Mouse (Mus musculus): ENCODE measurements around the gene Prtn3. TPM values are rescaled to one million over a fixed set of nuclear protein-coding genes. Genes with fewer than 3 reads are reported as not detected.
"Not testable (repeated sequence)": the region's sequence is repeated elsewhere in the genome, so short reads cannot be mapped to it uniquely, and the experiment has no call there.

Gene Prtn3
- polyA plus RNA-seq, 1 experiment from 2014 or later, result 19.6 TPM

GRCm38 (mm10) chr10:79886054-79886453, 11.8 kb downstream of the Prtn3 start, which contains the start of gene Elane:
Elane (plus strand) TSS chr10:79886247.
- H3K27ac ChIP-seq (replicated peaks; ENCODE audit: low read depth, low read length), result no peak within 1 kb of the TSS
- no peaks in the 10 kb centered on the region for H3K9me3 ChIP-seq (ENCODE audit: control insufficient read depth, low read length)
- H3K4me3 ChIP-seq (ENCODE audit: low read depth, low read length), result no peak within 1 kb of the TSS
- H3K27me3 ChIP-seq (ENCODE audit: control insufficient read depth, insufficient read depth, low read length), result 0 out of 2 replicates have a peak, but pooled peaks cover 2% of the 10 kb centered on the region
- no peak within 1 kb of the TSS; the same call in 1 of the 2 replicates for H3K4me2 ChIP-seq (ENCODE audit: low read depth, severe bottlenecking)
- H3K9ac ChIP-seq (ENCODE audit: low read length), result no peak within 1 kb of the TSS
- ATAC-seq (ENCODE audit: insufficient number of reproducible peaks, low FRiP score, low TSS enrichment, low read depth) (no peak), DNase-seq (ENCODE audit: low spot score) (no peak)
- 83% methylated on average over 6 of the region's 6 CpGs for WGBS
- H3K4me1 ChIP-seq (ENCODE audit: control insufficient read depth, insufficient read depth, low read length), result peaks cover 11% of the 10 kb centered on the region
- no peaks in the 10 kb centered on the region for H3K36me3 ChIP-seq (ENCODE audit: control insufficient read depth, insufficient read depth, low read length)

DNA sequence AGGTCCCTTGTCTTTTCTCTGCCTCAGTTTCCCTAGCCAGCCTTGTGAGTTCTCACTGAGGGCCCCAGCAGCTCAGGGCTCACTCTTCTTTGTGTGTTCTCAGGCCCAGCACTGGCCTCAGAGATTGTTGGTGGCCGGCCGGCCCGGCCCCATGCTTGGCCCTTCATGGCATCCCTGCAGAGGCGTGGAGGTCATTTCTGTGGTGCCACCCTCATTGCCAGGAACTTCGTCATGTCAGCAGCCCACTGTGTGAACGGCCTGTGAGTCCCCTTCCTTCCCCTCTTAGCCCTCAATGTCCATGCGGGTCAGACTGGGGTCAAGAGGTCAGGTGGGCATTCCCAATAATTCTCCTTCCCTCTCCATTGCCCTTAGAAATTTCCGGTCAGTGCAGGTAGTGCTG, 12.3 kb downstream of the Prtn3 start:
- H3K4me2 ChIP-seq (ENCODE audit: low read depth, severe bottlenecking), result no peak overlapping the region; the same call in 1 of the 2 replicates
- WGBS, result 69% methylated on average over 8 of the region's 8 CpGs
- H3K4me3 ChIP-seq (ENCODE audit: low read depth, low read length), result no peak overlapping the region
- DNase-seq (ENCODE audit: low spot score) (no peak), ATAC-seq (ENCODE audit: insufficient number of reproducible peaks, low FRiP score, low TSS enrichment, low read depth) (no peak)
- no peak overlapping the region for H3K9ac ChIP-seq (ENCODE audit: low read length)
- no peak overlapping the region for H3K27ac ChIP-seq (replicated peaks; ENCODE audit: low read depth, low read length)
- H3K27me3 ChIP-seq (ENCODE audit: control insufficient read depth, insufficient read depth, low read length), result 0 out of 2 replicates have a peak, but pooled peaks cover 2% of the 10 kb centered on the region
- peaks cover 11% of the 10 kb centered on the region for H3K4me1 ChIP-seq (ENCODE audit: control insufficient read depth, insufficient read depth, low read length)
- H3K9me3 ChIP-seq (ENCODE audit: control insufficient read depth, low read length), result no peaks in the 10 kb centered on the region
- no peaks in the 10 kb centered on the region for H3K36me3 ChIP-seq (ENCODE audit: control insufficient read depth, insufficient read depth, low read length)

GRCm38 (mm10) chr10:79889386-79889785, 15.1 kb downstream of the Prtn3 start:
- ATAC-seq (ENCODE audit: insufficient number of reproducible peaks, low FRiP score, low TSS enrichment, low read depth) (no peak), DNase-seq (ENCODE audit: low spot score) (no peak)
- no peak overlapping the region for H3K9ac ChIP-seq (ENCODE audit: low read length)
- WGBS, result 89% methylated on average over 2 of the region's 2 CpGs
- no peak overlapping the region for H3K27ac ChIP-seq (replicated peaks; ENCODE audit: low read depth, low read length)
- H3K36me3 ChIP-seq (ENCODE audit: control insufficient read depth, insufficient read depth, low read length), result no peaks in the 10 kb centered on the region
- no peaks in the 10 kb centered on the region for H3K9me3 ChIP-seq (ENCODE audit: control insufficient read depth, low read length)
- no peak overlapping the region for H3K4me3 ChIP-seq (ENCODE audit: low read depth, low read length)
- no peak overlapping the region for H3K4me2 ChIP-seq (ENCODE audit: low read depth, severe bottlenecking)
- H3K27me3 ChIP-seq (ENCODE audit: control insufficient read depth, insufficient read depth, low read length), result no peaks in the 10 kb centered on the region
- no peaks in the 10 kb centered on the region for H3K4me1 ChIP-seq (ENCODE audit: control insufficient read depth, insufficient read depth, low read length)

DNA sequence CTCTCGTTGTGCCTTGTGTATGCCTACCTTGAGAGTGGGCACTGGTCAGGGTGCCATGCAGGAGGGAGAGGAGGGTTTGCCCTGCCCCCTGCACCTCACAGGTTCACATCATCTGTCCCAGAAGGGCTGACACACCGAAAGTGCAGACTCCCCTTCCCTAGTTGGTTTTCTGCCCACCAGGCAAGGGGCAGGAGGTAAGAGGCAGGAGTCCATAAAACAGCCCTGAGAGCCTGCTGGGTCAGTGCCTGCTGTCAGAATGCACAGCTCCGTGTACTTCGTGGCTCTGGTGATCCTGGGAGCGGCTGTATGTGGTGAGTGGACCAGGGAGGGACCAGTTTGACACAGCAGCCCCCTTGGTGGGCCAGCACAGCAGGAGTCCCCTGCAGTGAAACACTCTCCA, 16.4 kb downstream of the Prtn3 start, which contains the start of gene Cfd:
Gene Cfd (plus strand): TSS at position 184 of the 400 bp plus-strand sequence.
- 36% methylated on average over 5 of the region's 5 CpGs for WGBS
- no peaks in the 10 kb centered on the region for H3K9me3 ChIP-seq (ENCODE audit: control insufficient read depth, low read length)
- no peaks in the 10 kb centered on the region for H3K27me3 ChIP-seq (ENCODE audit: control insufficient read depth, insufficient read depth, low read length)
- ATAC-seq (ENCODE audit: insufficient number of reproducible peaks, low FRiP score, low TSS enrichment, low read depth) (no peak), DNase-seq (ENCODE audit: low spot score) (no peak)
- no peak within 1 kb of the TSS for H3K4me3 ChIP-seq (ENCODE audit: low read depth, low read length)
- no peak within 1 kb of the TSS for H3K4me2 ChIP-seq (ENCODE audit: low read depth, severe bottlenecking)
- H3K36me3 ChIP-seq (ENCODE audit: control insufficient read depth, insufficient read depth, low read length), result 0 out of 2 replicates have a peak, but pooled peaks cover 4% of the 10 kb centered on the region
- no peak within 1 kb of the TSS for H3K9ac ChIP-seq (ENCODE audit: low read length)
- H3K4me1 ChIP-seq (ENCODE audit: control insufficient read depth, insufficient read depth, low read length), result no peaks in the 10 kb centered on the region
- H3K27ac ChIP-seq (replicated peaks; ENCODE audit: low read depth, low read length), result no peak within 1 kb of the TSS

DNA sequence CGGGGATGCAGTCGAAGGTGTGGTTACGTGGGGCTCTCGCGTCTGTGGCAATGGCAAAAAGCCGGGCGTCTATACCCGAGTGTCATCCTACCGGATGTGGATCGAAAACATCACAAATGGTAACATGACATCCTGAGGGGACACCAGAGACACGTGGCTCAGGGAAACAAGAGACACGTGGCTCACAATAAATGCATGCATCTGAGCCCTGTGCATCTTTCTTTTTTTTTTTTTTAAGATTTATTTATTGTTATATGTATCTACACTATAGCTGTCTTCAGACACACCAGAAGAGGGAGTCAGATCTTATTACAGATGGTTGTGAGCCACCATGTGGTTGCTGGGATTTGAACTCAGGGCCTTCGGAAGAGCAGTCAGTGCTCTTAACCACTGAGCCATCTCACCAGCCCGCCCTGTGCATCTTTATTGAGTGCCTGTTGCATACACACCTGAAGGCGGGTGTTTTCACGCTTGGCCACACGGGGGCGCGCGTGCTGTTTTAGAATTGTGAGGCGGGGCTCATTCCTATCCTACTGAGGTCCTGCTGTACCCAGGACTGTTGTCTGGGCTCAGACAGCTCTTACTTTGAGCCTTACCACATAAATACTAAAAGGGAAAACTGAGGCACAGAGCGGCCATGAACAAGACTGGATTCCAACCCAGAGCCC, 18.3 kb downstream of the Prtn3 start:
- not testable (repeated sequence) for H3K27me3 ChIP-seq (ENCODE audit: control insufficient read depth, insufficient read depth, low read length); H3K4me1 ChIP-seq (ENCODE audit: control insufficient read depth, insufficient read depth, low read length); H3K27ac ChIP-seq (replicated peaks; ENCODE audit: low read depth, low read length); H3K4me2 ChIP-seq (ENCODE audit: low read depth, severe bottlenecking); H3K4me3 ChIP-seq (ENCODE audit: low read depth, low read length); H3K9me3 ChIP-seq (ENCODE audit: control insufficient read depth, low read length); H3K36me3 ChIP-seq (ENCODE audit: control insufficient read depth, insufficient read depth, low read length); H3K9ac ChIP-seq (ENCODE audit: low read length)
- ATAC-seq (ENCODE audit: insufficient number of reproducible peaks, low FRiP score, low TSS enrichment, low read depth) (0 out of 2 replicates have a peak, but pooled peaks have one; percentile 36), DNase-seq (ENCODE audit: low spot score) (peak; percentile 92)
- 43% methylated on average over 22 of the region's 22 CpGs for WGBS

DNA sequence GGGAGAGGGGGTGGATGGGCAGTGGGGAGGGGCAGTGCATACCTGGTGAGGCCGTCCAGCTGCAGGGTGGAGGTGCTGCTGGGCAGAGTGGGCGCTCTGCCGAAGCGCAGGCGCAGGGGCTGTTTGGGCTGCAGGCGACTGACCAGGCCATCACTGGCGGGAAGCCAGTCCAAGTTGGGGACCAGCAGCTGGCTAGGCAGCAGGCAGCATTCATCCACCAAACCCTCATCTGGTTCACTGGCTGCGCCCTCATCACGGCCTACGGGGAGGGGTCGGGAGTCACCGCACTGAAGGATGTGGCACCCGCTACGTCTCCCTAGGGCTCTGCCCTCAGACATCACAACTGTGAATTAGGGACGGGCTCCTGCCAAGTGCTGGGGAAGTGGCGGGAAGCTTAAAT, 22.0 kb downstream of the Prtn3 start:
- Histone ChIP-seq H3K9me3 (ENCODE audit: control insufficient read depth, low read length) (no peaks in the 10 kb centered on the region), H3K36me3 (ENCODE audit: control insufficient read depth, insufficient read depth, low read length) (peaks cover 14% of the 10 kb centered on the region; the same call in 1 of the 2 replicates), H3K4me3 (ENCODE audit: low read depth, low read length) (no peak overlapping the region), H3K4me2 (ENCODE audit: low read depth, severe bottlenecking) (no peak overlapping the region), H3K9ac (ENCODE audit: low read length) (no peak overlapping the region), H3K27me3 (ENCODE audit: control insufficient read depth, insufficient read depth, low read length) (no peaks in the 10 kb centered on the region), H3K27ac (replicated peaks; ENCODE audit: low read depth, low read length) (no peak overlapping the region), H3K4me1 (ENCODE audit: control insufficient read depth, insufficient read depth, low read length) (0 out of 2 replicates have a peak, but pooled peaks cover 2% of the 10 kb centered on the region)
- 91% methylated on average over 16 of the region's 16 CpGs for WGBS
- ATAC-seq (ENCODE audit: insufficient number of reproducible peaks, low FRiP score, low TSS enrichment, low read depth) (no peak), DNase-seq (ENCODE audit: low spot score) (no peak)

DNA sequence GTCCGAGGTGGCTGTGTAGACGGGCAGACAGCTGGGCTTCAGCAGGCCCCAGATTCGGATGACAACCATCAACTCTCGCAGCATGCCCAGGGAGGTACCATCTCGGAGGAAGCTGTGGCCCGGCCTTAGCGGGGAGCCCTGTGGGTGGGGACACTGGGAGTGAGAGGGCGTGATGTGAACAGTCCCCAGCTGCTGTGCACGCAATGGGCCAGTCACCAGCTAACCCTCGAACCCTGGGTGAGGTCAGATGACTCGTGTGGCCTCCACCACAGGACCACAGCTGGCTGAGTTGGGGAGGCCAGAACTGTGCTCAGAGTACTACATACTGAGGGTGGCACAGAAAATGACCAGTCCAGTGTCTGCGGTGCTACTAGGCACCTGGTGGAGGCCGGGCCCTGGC, 22.5 kb downstream of the Prtn3 start:
- no peak overlapping the region for H3K27ac ChIP-seq (replicated peaks; ENCODE audit: low read depth, low read length)
- ATAC-seq (ENCODE audit: insufficient number of reproducible peaks, low FRiP score, low TSS enrichment, low read depth) (no peak), DNase-seq (ENCODE audit: low spot score) (no peak)
- 87% methylated on average over 13 of the region's 13 CpGs for WGBS
- 0 out of 2 replicates have a peak, but pooled peaks cover 2% of the 10 kb centered on the region for H3K4me1 ChIP-seq (ENCODE audit: control insufficient read depth, insufficient read depth, low read length)
- no peak overlapping the region for H3K9ac ChIP-seq (ENCODE audit: low read length)
- H3K4me3 ChIP-seq (ENCODE audit: low read depth, low read length), result no peak overlapping the region
- peaks cover 14% of the 10 kb centered on the region; the same call in 1 of the 2 replicates for H3K36me3 ChIP-seq (ENCODE audit: control insufficient read depth, insufficient read depth, low read length)
- H3K4me2 ChIP-seq (ENCODE audit: low read depth, severe bottlenecking), result no peak overlapping the region
- H3K9me3 ChIP-seq (ENCODE audit: control insufficient read depth, low read length), result no peaks in the 10 kb centered on the region
- H3K27me3 ChIP-seq (ENCODE audit: control insufficient read depth, insufficient read depth, low read length), result no peaks in the 10 kb centered on the region

DNA sequence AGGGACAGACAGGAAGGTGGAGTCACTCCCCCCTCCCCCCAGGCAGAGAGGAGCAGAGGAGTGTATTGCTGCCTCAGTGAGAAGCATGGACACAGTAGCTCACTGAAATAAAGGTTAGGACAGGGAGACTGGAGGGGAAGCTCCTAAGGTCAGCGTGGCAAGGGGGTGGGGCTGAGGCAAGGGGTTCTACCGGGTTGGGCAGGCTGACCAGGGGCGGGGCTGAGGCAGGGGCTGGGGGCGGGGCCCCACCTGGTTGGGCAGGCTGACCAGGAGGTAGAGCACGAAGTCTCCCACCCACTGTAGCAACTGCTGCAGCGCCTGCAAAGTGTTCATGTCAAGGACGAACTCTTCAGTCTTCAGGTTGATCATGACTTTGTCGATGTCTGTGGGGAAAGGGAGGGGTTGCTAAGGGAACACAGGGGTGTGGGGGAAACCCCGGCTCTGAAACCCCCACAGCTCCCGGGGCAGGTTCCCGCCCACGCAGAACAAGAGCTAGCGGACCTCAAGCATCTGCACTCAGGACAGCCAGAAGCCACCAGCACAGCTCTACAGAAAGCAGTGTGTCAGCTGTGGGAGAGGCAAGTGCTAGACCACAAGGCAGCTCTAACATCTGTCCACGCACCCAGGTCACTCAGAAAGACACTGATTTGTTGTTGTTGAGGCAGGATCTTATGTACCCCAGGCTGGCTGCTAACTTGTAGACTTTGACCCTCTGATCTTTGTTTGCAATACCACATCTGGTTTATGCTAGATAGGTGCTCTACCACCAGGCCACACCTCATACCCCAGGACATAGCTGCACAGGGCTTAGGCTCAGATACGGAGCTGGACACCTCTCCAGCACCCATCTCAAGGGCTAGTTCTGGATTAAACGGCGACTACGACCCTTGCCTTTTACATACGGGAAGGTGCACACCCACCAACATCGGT, 23.3 kb downstream of the Prtn3 start:
- Histone ChIP-seq H3K27me3 (ENCODE audit: control insufficient read depth, insufficient read depth, low read length) (no peaks in the 10 kb centered on the region), H3K4me3 (ENCODE audit: low read depth, low read length) (no peak overlapping the region)
- DNase-seq (ENCODE audit: low spot score), result no peak

More for the DNA sequence above, 23.3 kb downstream of the Prtn3 start:
- Histone ChIP-seq H3K36me3 (ENCODE audit: control insufficient read depth, insufficient read depth, low read length) (peaks cover 14% of the 10 kb centered on the region; the same call in 1 of the 2 replicates), H3K4me2 (ENCODE audit: low read depth, severe bottlenecking) (no peak overlapping the region; the same call in 1 of the 2 replicates), H3K4me1 (ENCODE audit: control insufficient read depth, insufficient read depth, low read length) (0 out of 2 replicates have a peak, but pooled peaks cover 2% of the 10 kb centered on the region), H3K9me3 (ENCODE audit: control insufficient read depth, low read length) (no peaks in the 10 kb centered on the region), H3K9ac (ENCODE audit: low read length) (no peak overlapping the region), H3K27ac (replicated peaks; ENCODE audit: low read depth, low read length) (no peak overlapping the region)
- ATAC-seq (ENCODE audit: insufficient number of reproducible peaks, low FRiP score, low TSS enrichment, low read depth), result no peak
- WGBS, result 50% methylated on average over 20 of the region's 20 CpGs

Measured in limb, embryonic 11.5 days (tissue).